Mouse (Mus musculus): Measurements from ENCODE around the gene Ifnar1.

GRCm38 (mm10) chr16:91485841-91486240, 803 bp downstream of the Ifnar1 start:
- no peak for TF ChIP-seq CTCF (IDR thresholded peaks at IDR 0.05; ENCODE audit: borderline replicate concordance, insufficient read depth, low read depth, low read length)
- TF ChIP-seq POLR2A (IDR thresholded peaks at IDR 0.05; ENCODE audit: borderline replicate concordance, insufficient read depth, low read length), result no peak

Data from cerebellum, adult 2 months (tissue).